Mouse (Mus musculus) Patski (cell line): ENCODE results near the gene Ndufaf8. TPM values are rescaled to one million over a fixed set of nuclear protein-coding genes. Genes with fewer than 3 reads are reported as not detected.

Experiments used
- ATAC-seq: fragments of 100-300 bp; one replicate; pipeline ENCODE4 v1.8.0; 2021
- CTCF ChIA-PET: fragments of 350-600 bp; sonication (Branson Sonifier 250); formaldehyde crosslinking; loops from one replicate; lab custom pipeline; 2022; ENCODE audit warnings: inconsistent platforms; lab: Charles Lee
- POLR2A ChIA-PET: fragments of 350-600 bp; sonication (Branson Sonifier 250); formaldehyde crosslinking; loops from one replicate; lab custom pipeline; 2022; ENCODE audit warnings: antibody characterized with exemption, inconsistent platforms; lab: Charles Lee
- DNase-seq: peaks from one replicate; pipeline ENCODE4 v3.0.0-alpha.2; 2011; ENCODE audit warnings: low read depth, low spot score
- H3K27me3 ChIP-seq: fragments of 371-371 bp; one replicate; pipeline ENCODE4 v1.5.1; 2021
- CTCF ChIP-seq: fragments of 100-300 bp; IDR thresholded peaks from one replicate; pipeline ENCODE4 v1.5.1; 2021
- in situ Hi-C: fragments of 300-500 bp; cut with MboI; formaldehyde crosslinking; loops from 3 replicates; pipeline ENCODE4 v1.11.1; 2018; ENCODE audit warnings: low pct_unique_long_range_greater_than_20kb, mixed read lengths
- polyA plus RNA-seq: library from polyadenylated mRNA; unstranded; gene quantifications from one replicate; pipeline ENCODE4 v1.2.3, GENCODE M21; 2021

The Ndufaf8 gene
- polyA plus RNA-seq, 1 experiment from 2014 or later = 57.3 TPM

DNA sequence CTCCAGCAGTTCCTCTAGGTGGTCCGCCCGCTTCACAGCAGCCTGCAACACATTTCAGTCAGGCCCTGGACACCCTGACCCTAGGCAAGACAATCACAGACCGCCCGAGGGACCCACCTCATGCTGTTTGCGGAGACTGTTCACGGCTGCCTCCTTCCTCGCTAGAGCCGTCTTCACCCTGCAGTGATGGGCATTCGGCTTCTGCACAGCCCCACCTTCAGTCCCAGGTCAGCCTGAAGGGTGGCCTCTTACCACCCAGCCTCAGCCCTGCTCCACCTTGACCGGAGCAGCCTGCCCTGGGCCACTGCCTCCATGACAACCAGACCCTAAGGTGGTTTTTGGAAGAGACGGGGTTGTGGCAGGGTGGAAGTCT lies 34.1 kb upstream of the Ndufaf8 start:
- no peak for TF ChIP-seq CTCF
- no peaks in the 10 kb centered on the region for H3K27me3 ChIP-seq
- in situ Hi-C loops = loop anchor here (5.0 kb wide), 1 partner anchor 37 kb away; no protein-coding TSS in a partner anchor
- ATAC-seq (no peak), DNase-seq (no peak)
- CTCF ChIA-PET = interaction anchor here (0.6 to 1.7 kb wide), 10 partner anchors 10 to 42 kb away, joined by 3 to 13 read pairs (median 4); partner anchors contain the start of genes Ndufaf8 and Tepsin
- POLR2A ChIA-PET = no interaction called here

DNA sequence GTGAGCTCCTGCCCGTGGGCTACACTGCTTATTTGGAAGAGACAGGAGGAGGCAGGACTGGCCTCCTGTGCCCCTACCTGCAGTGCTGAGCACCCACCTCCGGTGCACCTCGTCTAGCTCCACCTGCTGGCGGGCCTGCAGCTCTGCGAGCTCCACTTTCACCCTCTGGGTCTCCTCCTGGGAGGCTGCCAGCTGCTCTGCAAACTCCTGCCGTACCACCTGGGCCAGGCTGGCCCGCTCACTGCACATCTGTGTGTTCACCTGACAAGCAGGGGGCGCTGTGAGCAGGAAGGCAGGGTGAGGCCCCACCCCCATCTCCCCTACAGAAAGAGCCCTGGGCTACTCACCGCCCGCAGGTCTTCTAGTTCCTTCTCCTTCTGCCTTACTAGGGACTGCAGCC lies 33.4 kb upstream of the Ndufaf8 start:
- in situ Hi-C loops = no loop called here
- POLR2A ChIA-PET = interaction anchor here (0.6 kb wide), 1 partner anchor 1654 kb away, joined by 3 read pairs; no protein-coding TSS in a partner anchor
- H3K27me3 ChIP-seq = no peaks in the 10 kb centered on the region
- TF ChIP-seq CTCF = no peak
- CTCF ChIA-PET = interaction anchor here (0.6 to 1.7 kb wide), 11 partner anchors 9 to 55 kb away, joined by 3 to 13 read pairs (median 3); partner anchors contain the start of genes Ndufaf8 and Tepsin
- no peak for ATAC-seq
- no peak for DNase-seq

DNA sequence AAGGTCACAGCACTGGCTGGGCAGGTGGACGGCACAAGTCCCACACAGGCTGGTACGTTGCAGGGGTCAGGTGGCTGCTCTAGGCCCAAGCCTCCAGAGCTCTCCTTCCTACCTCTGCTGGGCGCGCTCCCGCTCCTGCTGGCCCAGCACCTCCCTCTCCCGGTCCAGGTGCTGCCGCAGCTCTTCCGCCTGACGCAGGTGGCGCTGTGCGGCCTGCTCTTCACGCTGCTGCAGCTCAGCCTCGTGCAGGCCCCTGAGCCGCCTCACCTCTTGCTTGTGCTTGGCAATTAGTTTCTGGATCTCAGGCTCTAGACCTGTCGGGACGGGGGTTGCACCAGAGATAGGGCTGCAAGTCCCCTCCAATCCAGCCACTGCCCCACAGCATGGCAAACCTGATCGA lies 30.9 kb upstream of the Ndufaf8 start:
- ATAC-seq = no peak
- H3K27me3 ChIP-seq = no peaks in the 10 kb centered on the region
- TF ChIP-seq CTCF = no peak
- in situ Hi-C loops = no loop called here
- DNase-seq = no peak
- ChIA-PET CTCF (no interaction called here), POLR2A (interaction anchor here (0.5 kb wide), 1 partner anchor 140 kb away, joined by 5 read pairs; no protein-coding TSS in a partner anchor)

DNA sequence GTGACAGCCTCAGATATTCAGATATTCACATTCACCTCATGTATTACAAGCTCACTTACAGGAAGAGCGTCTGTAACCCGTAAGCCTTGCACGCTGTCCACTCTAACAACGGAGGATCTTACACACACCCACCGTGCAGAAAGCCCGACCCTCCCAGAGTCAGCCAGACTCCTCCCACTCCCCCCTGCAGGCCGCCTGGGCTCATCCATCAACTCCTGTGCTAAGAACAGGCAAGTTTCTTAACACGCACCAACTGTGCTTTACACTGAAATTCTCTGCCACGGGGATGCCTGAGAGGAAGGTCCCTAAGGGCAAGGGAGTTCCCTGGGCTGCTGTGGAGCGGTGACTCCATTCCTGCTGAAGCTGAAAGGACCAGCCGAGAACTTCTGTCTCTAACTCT lies 29.5 kb upstream of the Ndufaf8 start:
- POLR2A ChIA-PET = no interaction called here
- H3K27me3 ChIP-seq = no peaks in the 10 kb centered on the region
- ATAC-seq (no peak), DNase-seq (no peak)
- in situ Hi-C loops = no loop called here
- CTCF ChIA-PET = no interaction called here
- TF ChIP-seq CTCF = no peak

DNA sequence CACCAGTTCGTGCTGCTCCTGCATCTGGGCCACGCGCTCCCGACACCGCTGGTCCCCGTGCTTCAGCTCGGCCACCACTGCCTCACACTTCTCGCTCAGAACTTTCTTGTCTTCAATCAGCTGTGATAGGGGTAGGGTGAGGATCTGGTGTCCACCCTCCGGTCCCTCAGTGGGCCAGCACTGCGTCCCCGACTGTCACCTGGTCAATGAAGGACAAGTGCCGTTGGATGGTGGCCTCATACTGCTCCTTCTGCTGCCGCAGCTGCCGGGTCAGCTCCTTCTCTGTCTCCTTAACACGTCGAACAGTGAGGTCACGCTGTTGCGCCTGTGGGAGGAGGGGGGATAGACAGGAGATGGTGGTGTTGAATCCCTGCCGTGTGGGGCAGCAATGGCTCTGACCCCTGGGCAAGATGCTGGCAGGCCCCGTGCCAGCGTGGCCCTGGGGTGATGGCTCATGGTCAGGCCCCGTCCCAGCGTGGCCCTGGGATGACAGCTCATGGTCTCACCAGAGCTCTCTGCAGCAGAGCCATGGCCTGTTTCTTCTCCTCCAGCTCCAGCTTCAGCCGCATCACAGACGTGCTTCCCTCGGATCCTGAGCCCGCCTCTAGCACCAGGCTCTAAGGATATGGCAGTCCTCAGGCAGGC lies 28.3 kb upstream of the Ndufaf8 start:
- POLR2A ChIA-PET = no interaction called here
- no peak for TF ChIP-seq CTCF
- in situ Hi-C loops = no loop called here
- no peaks in the 10 kb centered on the region for H3K27me3 ChIP-seq
- CTCF ChIA-PET = no interaction called here
- DNase-seq = no peak
- no peak for ATAC-seq

DNA sequence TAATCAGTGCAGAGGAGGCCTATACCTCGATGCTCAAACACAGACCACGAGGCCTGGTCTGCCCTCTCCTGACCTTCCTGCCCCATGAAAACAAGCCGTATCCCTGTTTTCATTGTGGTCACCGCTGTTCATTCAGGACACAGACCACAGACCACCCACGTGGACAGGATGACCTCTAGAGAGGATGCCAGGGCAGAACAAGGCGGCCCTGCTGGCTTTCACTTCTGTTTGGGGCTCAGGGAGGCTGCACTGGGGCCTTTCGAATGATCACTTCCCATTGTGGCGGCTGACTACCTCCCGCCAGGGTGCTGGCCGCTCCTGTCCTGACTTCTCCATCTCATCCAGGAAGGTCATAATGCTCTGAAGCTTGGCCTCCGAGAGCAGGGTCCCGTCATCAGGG lies 27.7 kb upstream of the Ndufaf8 start:
- H3K27me3 ChIP-seq = no peaks in the 10 kb centered on the region
- CTCF ChIA-PET = no interaction called here
- in situ Hi-C loops = no loop called here
- POLR2A ChIA-PET = no interaction called here
- ATAC-seq (no peak), DNase-seq (no peak)
- TF ChIP-seq CTCF = no peak

DNA sequence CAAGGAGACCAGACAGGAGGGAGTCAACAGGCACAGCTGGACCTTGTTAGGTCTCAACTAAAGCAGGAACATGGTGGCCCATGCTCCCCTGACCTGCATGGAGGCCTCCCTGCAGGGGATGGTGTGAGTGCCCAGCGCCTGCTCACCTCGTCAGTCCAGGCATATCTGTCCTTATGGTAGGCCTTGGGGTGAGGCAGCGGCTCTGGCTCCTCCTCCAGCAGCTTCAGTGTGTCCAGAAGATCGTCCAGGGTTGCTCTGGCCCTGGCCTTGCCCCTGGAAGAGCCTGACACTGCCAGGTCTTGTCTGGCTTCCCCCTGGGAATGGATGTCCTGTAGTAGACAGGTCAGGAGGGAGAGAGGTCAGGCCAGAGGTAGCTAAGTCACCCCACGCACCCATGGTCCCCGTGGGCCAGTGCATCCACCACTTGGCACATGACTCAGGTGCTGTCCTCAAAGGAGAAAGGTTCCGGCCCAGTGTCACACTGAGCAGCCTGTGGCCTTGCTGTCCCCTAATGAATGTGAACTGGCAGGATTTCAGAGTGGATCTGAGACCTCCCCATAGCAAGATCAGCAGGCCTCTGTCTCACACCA lies 26.9 kb upstream of the Ndufaf8 start:
- in situ Hi-C loops = no loop called here
- no peaks in the 10 kb centered on the region for H3K27me3 ChIP-seq
- DNase-seq (no peak), ATAC-seq (no peak)
- ChIA-PET POLR2A (no interaction called here), CTCF (interaction anchor here (1.6 kb wide), 1 partner anchor 49 kb away, joined by 3 read pairs; no protein-coding TSS in a partner anchor)
- no peak for TF ChIP-seq CTCF

DNA sequence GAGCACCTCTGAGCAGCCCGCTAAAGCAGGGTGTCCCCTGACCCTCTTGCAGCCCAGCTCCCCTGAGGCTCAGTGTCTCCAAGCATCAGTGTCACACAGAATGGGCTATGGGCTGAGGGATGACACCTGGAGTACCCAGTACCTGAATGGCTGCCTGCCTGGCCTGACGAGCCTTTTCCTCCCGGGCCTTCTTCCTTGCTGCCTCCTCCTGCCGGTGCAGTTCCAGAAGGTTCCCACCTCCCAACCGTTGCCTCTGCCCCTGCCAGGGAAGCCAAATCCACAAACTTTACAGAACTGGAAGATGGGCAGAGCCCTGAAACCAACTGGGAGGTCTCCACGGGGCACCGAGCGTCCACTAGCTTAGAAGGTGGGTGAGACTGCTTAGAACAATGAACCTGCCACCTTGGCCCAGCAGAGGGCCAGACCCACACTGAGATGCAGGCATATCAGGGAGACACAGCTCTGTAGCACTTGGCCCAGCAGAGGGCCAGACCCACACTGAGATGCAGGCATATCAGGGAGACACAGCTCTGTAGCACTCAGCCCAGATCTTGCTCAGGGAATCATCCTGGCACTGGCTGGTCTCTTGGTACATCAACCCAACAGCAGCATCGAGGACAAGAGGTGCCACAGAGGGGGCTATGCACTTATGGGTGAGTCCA lies 25.6 kb upstream of the Ndufaf8 start:
- no peaks in the 10 kb centered on the region for H3K27me3 ChIP-seq
- no peak for DNase-seq
- TF ChIP-seq CTCF = no peak
- ChIA-PET CTCF (interaction anchor here (1.6 kb wide), 1 partner anchor 51 kb away, joined by 3 read pairs; no protein-coding TSS in a partner anchor), POLR2A (no interaction called here)
- ATAC-seq = no peak
- in situ Hi-C loops = no loop called here

DNA sequence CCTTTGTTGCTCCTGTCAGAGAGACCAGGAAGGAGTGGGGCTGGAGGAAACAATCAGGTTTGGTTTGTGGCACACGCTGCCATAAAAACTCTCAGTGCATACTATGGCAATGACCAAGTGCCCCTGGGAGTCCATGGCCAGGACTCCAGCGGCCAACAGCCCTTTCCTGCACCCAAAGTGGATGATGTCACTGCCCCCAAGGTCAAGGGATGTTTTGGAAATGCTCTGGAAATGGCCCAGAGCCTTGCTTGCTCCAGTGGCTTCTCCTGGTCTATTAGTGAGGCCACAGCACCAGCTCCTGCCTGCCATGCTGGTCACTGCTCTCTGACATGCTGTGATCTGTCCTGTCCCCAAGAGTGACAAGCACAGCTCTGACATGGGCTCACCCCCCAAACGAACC lies 22.5 kb upstream of the Ndufaf8 start:
- H3K27me3 ChIP-seq = no peaks in the 10 kb centered on the region
- in situ Hi-C loops = no loop called here
- ATAC-seq (no peak), DNase-seq (no peak)
- POLR2A ChIA-PET = interaction anchor here (2.2 kb wide), 1 partner anchor 9 kb away, joined by 6 read pairs; no protein-coding TSS in a partner anchor
- CTCF ChIA-PET = no interaction called here
- no peak for TF ChIP-seq CTCF

DNA sequence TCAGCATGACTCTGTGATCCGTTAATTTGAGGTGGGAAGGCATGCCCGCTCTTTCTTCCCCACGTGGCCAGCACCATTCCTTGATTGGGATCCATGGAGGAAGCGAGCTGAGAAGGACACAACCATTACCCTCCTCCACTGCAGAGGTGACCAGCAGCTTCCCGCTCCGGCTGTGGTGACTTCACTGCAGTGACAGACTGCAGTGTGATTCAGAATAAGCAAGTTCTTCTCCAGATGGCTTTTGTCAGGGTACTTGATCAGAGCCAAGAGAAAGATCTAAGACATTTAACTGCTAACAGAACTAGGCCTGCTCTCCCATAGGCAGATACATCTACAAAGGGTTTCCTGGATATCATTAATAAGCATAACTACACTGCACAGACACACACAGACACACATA lies 18.4 kb upstream of the Ndufaf8 start:
- ATAC-seq = no peak
- ChIA-PET CTCF (interaction anchor here (0.7 kb wide), 1 partner anchor 21 kb away, joined by 3 read pairs; no protein-coding TSS in a partner anchor), POLR2A (no interaction called here)
- TF ChIP-seq CTCF = no peak
- in situ Hi-C loops = no loop called here
- no peak for DNase-seq
- H3K27me3 ChIP-seq = no peaks in the 10 kb centered on the region
